Mouse (Mus musculus): ENCODE measurements around the gene Tsc22d4. TPM values are rescaled to one million over a fixed set of nuclear protein-coding genes. Genes with fewer than 3 reads are reported as not detected.
A peak's percentile ranks its signal among the peaks of the same experiment; 100 is the strongest.

Gene Tsc22d4
- 483 TPM in 1 of 2 replicates, not detected in the other for polyA plus RNA-seq (2012; ENCODE audit: insufficient read depth, insufficient read length, low replicate concordance, missing spikeins)

DNA sequence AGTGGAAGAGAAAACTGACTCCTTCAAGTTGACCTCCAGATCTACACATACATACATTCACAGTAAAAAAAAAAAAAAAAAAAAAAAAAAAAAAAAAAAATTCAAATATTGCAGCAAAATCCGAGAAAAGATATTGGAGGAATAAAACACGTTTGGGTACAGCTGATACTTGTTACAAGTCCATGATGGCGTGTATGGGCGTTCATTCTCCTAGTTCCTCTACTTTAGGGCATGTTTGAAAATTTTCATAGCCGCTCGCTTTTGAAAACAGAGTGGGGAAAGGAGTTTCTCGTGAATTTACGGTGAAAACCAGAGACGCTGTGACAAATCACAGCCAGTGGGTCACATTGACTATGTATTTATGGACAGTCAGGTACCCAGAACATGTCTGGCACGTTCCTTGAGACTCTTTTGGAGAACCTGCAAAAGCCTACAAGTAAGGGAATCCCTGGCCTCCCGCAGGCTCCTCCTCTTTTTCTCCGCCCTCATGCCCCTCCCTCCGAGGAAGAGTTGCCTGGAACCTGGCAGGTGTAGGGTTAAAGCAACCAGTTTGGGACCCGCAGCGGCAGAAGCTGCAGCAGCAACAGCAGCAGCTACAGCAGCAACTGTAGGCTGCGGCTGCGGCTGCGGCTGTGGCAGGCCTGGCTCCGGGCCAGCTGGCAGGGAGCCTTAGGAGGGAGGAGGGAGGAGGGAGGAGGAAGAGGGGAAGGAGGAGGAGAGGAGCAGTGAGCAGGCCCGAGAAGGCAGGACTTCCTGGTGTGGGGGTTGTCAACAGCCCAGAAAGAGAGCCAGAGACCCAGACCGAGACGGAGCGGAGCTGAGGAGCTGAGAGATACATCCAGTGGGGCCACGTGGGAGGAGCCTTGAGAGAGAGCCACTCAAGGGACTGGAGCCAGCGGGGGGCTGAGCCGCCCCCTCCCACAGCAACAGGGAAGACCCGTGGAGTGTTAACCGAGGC is at the start of gene Tsc22d4:
Gene Tsc22d4 (plus strand): TSS at position 517 of the 958 bp plus-strand sequence.
- peaks cover 27% of the 10 kb centered on the region for H3K4me1 ChIP-seq (ENCODE audit: control insufficient read depth, insufficient read depth, low read length)
- peak within 1 kb of the TSS; percentile 18 for H3K27ac ChIP-seq (ENCODE audit: insufficient read depth, low read depth, low read length)
- peak within 1 kb of the TSS; percentile 63 for H3K4me3 ChIP-seq (ENCODE audit: insufficient read depth, low read depth, low read length)
- 2% methylated on average over 28 of the region's 28 CpGs for WGBS
- 0 out of 2 replicates have a peak, but pooled peaks have one; percentile 18 for TF ChIP-seq POLR2A (IDR thresholded peaks at IDR 0.05; ENCODE audit: insufficient read depth, low read depth, low read length)
- TF ChIP-seq CTCF (IDR thresholded peaks at IDR 0.05; ENCODE audit: insufficient read depth, low read depth, low read length): no peak

- no peak overlapping the region for H3K27ac ChIP-seq (ENCODE audit: insufficient read depth, low read depth, low read length)
- WGBS: 61% methylated on average over 4 of the region's 4 CpGs
- TF ChIP-seq POLR2A (IDR thresholded peaks at IDR 0.05; ENCODE audit: insufficient read depth, low read depth, low read length): no peak
- no peak for TF ChIP-seq CTCF (IDR thresholded peaks at IDR 0.05; ENCODE audit: insufficient read depth, low read depth, low read length)
- no peaks in the 10 kb centered on the region for H3K4me1 ChIP-seq (ENCODE audit: control insufficient read depth, insufficient read depth, low read length)
- H3K4me3 ChIP-seq (ENCODE audit: insufficient read depth, low read depth, low read length): no peak overlapping the region
Observed at GRCm38 (mm10) chr5:137695930-137696329, 49.6 kb upstream of the Tsc22d4 start.

- H3K4me1 ChIP-seq (ENCODE audit: control insufficient read depth, insufficient read depth, low read length): no peaks in the 10 kb centered on the region
Observed at GRCm38 (mm10) chr5:137699080-137699479, 46.5 kb upstream of the Tsc22d4 start.

DNA sequence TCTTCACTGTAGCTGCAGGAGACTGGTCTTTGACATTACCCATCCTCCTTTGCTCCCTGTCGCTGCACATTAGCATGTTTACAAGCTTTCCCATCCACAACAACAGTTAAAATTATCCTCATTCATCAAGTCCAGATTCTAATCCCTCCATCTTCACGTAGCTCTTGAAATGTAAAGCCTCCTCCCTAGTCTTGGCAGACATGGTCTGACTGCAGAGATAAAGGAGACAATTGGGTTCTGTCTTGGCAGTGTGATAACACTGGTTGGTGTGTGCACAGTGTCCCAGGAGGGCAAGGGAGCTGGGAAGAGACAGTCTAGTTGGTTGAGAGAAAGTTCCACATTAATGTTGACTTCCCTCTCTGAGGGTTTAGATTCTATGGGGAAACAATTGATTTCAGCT is 45.7 kb upstream of the Tsc22d4 start:
- no peaks in the 10 kb centered on the region for H3K4me1 ChIP-seq (ENCODE audit: control insufficient read depth, insufficient read depth, low read length)
- whole genome bisulfite sequencing: 62% methylated on average over 2 of the region's 2 CpGs
- TF ChIP-seq CTCF (IDR thresholded peaks at IDR 0.05; ENCODE audit: insufficient read depth, low read depth, low read length): no peak
- TF ChIP-seq POLR2A (IDR thresholded peaks at IDR 0.05; ENCODE audit: insufficient read depth, low read depth, low read length): no peak
- H3K4me3 ChIP-seq (ENCODE audit: insufficient read depth, low read depth, low read length): no peak overlapping the region
- H3K27ac ChIP-seq (ENCODE audit: insufficient read depth, low read depth, low read length): no peak overlapping the region

More at GRCm38 (mm10) chr5:137699080-137699479, 46.5 kb upstream of the Tsc22d4 start:
- TF ChIP-seq CTCF (IDR thresholded peaks at IDR 0.05; ENCODE audit: insufficient read depth, low read depth, low read length) (no peak), POLR2A (IDR thresholded peaks at IDR 0.05; ENCODE audit: insufficient read depth, low read depth, low read length) (no peak)
- no peak overlapping the region for H3K27ac ChIP-seq (ENCODE audit: insufficient read depth, low read depth, low read length)
- no peak overlapping the region for H3K4me3 ChIP-seq (ENCODE audit: insufficient read depth, low read depth, low read length)
- WGBS: 85% methylated on average over 3 of the region's 3 CpGs

DNA sequence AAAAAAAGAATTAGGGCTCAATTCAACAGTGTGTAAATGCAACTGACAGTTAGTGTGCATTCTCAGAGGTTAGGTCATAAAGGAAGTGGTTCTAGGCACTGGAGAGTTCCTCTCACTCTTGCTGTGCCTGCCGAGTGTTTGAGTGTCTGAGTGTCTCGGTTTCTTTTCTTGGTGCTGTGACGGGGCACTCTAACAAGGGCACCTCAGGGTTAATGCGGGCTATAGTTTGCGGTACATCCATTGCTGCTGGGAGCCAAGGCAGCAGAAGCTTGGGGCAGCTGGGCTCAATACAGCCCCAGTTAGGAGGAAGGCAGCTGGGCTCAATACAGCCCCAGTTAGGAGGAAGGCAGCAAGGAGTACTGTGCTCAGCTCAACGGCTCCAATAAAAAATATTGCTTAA is 40.3 kb upstream of the Tsc22d4 start:
- WGBS: 66% methylated on average over 6 of the region's 6 CpGs

GRCm38 (mm10) chr5:137706913-137707633 is 38.5 kb upstream of the Tsc22d4 start:
- H3K27ac ChIP-seq (ENCODE audit: insufficient read depth, low read depth, low read length): no peak overlapping the region
- H3K4me1 ChIP-seq (ENCODE audit: control insufficient read depth, insufficient read depth, low read length): peaks cover 4% of the 10 kb centered on the region; the same call in 1 of the 2 replicates
- no peak overlapping the region for H3K4me3 ChIP-seq (ENCODE audit: insufficient read depth, low read depth, low read length)
- TF ChIP-seq CTCF (IDR thresholded peaks at IDR 0.05; ENCODE audit: insufficient read depth, low read depth, low read length): no peak
- no peak for TF ChIP-seq POLR2A (IDR thresholded peaks at IDR 0.05; ENCODE audit: insufficient read depth, low read depth, low read length)
- 47% methylated on average over 12 of the region's 12 CpGs for WGBS

More for the DNA sequence above, 40.3 kb upstream of the Tsc22d4 start:
- Histone ChIP-seq H3K4me1 (ENCODE audit: control insufficient read depth, insufficient read depth, low read length) (peaks cover 4% of the 10 kb centered on the region; the same call in 1 of the 2 replicates), H3K27ac (ENCODE audit: insufficient read depth, low read depth, low read length) (peak overlapping the region; percentile 44; the same call in 1 of the 2 replicates), H3K4me3 (ENCODE audit: insufficient read depth, low read depth, low read length) (no peak overlapping the region; the same call in 1 of the 2 replicates)
- no peak for TF ChIP-seq CTCF (IDR thresholded peaks at IDR 0.05; ENCODE audit: insufficient read depth, low read depth, low read length)
- TF ChIP-seq POLR2A (IDR thresholded peaks at IDR 0.05; ENCODE audit: insufficient read depth, low read depth, low read length): no peak

DNA sequence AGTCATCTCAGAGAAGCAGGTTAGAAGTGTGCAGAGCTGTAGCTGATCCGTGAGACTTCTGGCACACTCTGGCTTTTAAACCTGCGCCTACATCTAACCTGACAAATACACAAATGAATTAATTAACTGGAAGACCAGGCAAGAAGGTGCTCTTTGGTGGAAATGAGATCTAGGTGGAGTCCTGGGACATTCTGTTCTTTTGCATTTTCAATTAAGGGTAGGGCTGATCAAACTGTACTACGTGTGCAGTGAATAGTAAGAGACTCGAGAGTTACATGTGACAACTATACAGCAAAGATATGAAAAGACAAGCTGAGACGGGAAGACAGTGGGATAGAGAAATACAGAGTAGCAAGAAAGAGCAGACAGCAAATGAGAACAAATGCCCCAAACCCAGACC is 32.1 kb upstream of the Tsc22d4 start:
- WGBS: 80% methylated on average over 5 of the region's 5 CpGs
- Histone ChIP-seq H3K4me1 (ENCODE audit: control insufficient read depth, insufficient read depth, low read length) (no peaks in the 10 kb centered on the region), H3K4me3 (ENCODE audit: insufficient read depth, low read depth, low read length) (no peak overlapping the region), H3K27ac (ENCODE audit: insufficient read depth, low read depth, low read length) (no peak overlapping the region)
- no peak for TF ChIP-seq CTCF (IDR thresholded peaks at IDR 0.05; ENCODE audit: insufficient read depth, low read depth, low read length)
- no peak for TF ChIP-seq POLR2A (IDR thresholded peaks at IDR 0.05; ENCODE audit: insufficient read depth, low read depth, low read length)

GRCm38 (mm10) chr5:137715685-137716084 is 29.8 kb upstream of the Tsc22d4 start:
- 75% methylated on average over 8 of the region's 8 CpGs for WGBS
- H3K4me1 ChIP-seq (ENCODE audit: control insufficient read depth, insufficient read depth, low read length): no peaks in the 10 kb centered on the region
- TF ChIP-seq CTCF (IDR thresholded peaks at IDR 0.05; ENCODE audit: insufficient read depth, low read depth, low read length) (no peak), POLR2A (IDR thresholded peaks at IDR 0.05; ENCODE audit: insufficient read depth, low read depth, low read length) (no peak)
- no peak overlapping the region for H3K4me3 ChIP-seq (ENCODE audit: insufficient read depth, low read depth, low read length)
- no peak overlapping the region for H3K27ac ChIP-seq (ENCODE audit: insufficient read depth, low read depth, low read length)

Measured in olfactory bulb, adult 2 months (tissue).